Mouse (Mus musculus) midbrain, embryonic 10.5 days (tissue): Measurements from ENCODE around the gene Sh3rf1. TPM values are rescaled to one million over a fixed set of nuclear protein-coding genes. Genes with fewer than 3 reads are reported as not detected.
A peak's percentile ranks its signal among the peaks of the same experiment; 100 is the strongest.

Experiments
- DNase-seq: peaks from one replicate; pipeline ENCODE4 v3.0.0-alpha.2; 2017; ENCODE audit warnings: low spot score
- H3K27ac ChIP-seq: fragments of 300-500 bp; sonication (generic); replicated peaks from 2 replicates; pipeline ENCODE4 v1.5.1; 2016; ENCODE audit warnings: mild to moderate bottlenecking
- H3K27me3 ChIP-seq: fragments of 300-500 bp; sonication (generic); 2 replicates; pipeline ENCODE4 v1.6.1; 2016; ENCODE audit warnings: low read depth, mild to moderate bottlenecking; ENCODE audit not compliant: poor library complexity, severe bottlenecking
- H3K36me3 ChIP-seq: fragments of 300-500 bp; sonication (generic); 2 replicates; pipeline ENCODE4 v1.6.1; 2016; ENCODE audit warnings: mild to moderate bottlenecking, moderate library complexity
- H3K4me1 ChIP-seq: fragments of 300-500 bp; sonication (generic); 2 replicates; pipeline ENCODE4 v1.6.1; 2016
- H3K4me3 ChIP-seq: fragments of 300-500 bp; sonication (generic); 2 replicates; pipeline ENCODE4 v1.5.1; 2016; ENCODE audit warnings: mild to moderate bottlenecking, moderate library complexity
- H3K9me3 ChIP-seq: fragments of 300-500 bp; sonication (generic); replicated peaks from 2 replicates; pipeline ENCODE4 v1.6.1; 2016; ENCODE audit warnings: mild to moderate bottlenecking
- WGBS: fragments of 180-500 bp; shearing (Covaris S2); methylation state at CpG from one replicate; pipeline ENCODE4 v1.1.7; 2016; 5-methylcytosine and 5-hydroxymethylcytosine counted together
- polyA plus RNA-seq: library from polyadenylated mRNA; unstranded; fragments of >200 nt; fragmentation: Nextera tagmentation; extraction: Ambion mirVana; gene quantifications from 2 replicates; pipeline ENCODE4 v1.2.1, GENCODE M21; 2016

Sh3rf1 gene
- polyA plus RNA-seq, 1 experiment from 2014 or later = 18.4 TPM

DNA sequence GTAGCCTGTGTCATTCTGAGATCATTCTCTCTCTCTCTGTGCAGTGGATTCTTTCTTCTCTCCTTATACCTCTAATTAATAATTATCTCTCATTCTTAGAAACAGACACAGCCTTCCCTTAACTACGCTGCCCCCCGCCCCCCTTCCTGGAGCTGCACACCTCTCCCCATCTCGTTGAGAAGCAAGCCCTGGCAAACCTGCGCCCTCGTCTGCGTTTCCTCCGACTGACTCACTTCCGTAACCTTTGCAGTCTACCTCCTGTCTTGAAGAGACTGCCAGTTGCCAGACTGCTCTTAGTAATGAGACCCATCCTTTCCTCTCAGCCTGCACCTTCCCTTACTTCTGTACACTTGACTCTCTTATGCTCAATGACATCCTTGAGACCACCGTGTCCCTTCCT lies 46.9 kb downstream of the Sh3rf1 start:
- DNase-seq = no peak
- H3K4me1 ChIP-seq = peaks cover 49% of the 10 kb centered on the region

DNA sequence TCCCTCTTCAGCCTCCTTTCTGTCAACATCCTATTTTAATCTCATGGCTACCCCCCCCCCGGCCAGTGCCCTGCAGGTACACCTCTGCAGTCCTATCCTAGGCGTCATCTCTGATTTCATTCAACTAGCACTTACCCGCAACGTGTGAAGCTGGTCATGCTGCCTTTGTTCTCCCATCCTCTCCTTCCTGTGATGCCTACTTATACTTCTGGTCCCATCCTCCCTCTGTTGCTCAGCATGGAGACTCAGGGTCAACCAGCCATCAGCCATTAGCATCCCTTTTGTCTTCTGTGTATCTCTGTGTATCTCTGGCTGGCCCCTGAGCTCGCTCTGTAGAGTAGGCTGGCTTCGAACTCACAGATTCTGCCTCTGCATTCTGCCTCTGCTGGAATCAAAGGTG lies 47.3 kb downstream of the Sh3rf1 start:
- H3K4me1 ChIP-seq = peaks cover 53% of the 10 kb centered on the region
- 86% methylated on average over 2 of the region's 6 CpGs for WGBS
- 0 out of 2 replicates have a peak overlapping the region, but pooled peaks have one; percentile 9 for H3K27ac ChIP-seq
- H3K9me3 ChIP-seq = no peaks in the 10 kb centered on the region
- no peak overlapping the region for H3K4me3 ChIP-seq
- no peaks in the 10 kb centered on the region for H3K36me3 ChIP-seq
- no peak for DNase-seq
- H3K27me3 ChIP-seq = no peaks in the 10 kb centered on the region

More for the DNA sequence above, 46.9 kb downstream of the Sh3rf1 start:
- WGBS = 90% methylated on average over 9 of the region's 9 CpGs
- Histone ChIP-seq H3K9me3 (no peaks in the 10 kb centered on the region), H3K36me3 (no peaks in the 10 kb centered on the region), H3K27ac (peak overlapping the region; percentile 55), H3K4me3 (no peak overlapping the region), H3K27me3 (no peaks in the 10 kb centered on the region)

DNA sequence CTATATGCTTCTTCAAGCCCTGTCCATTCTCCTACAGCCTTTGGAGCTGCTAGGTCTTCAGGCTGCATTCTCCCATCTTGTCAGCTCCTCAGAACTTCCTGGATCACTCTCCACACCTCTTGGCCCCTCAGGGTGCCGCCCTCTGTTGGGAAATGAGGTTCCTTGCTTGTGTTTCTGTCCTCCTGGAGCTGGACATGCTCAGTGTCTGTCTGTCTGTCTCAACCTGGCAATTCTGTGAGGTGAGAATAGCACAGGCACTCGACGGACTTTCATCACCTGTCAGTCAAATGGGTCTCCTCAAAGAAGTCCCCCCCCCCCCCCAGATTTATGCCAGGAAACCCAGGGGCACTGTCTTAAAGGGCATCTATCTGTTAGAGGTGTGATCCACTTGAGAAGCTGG lies 49.2 kb downstream of the Sh3rf1 start:
- Histone ChIP-seq H3K9me3 (no peaks in the 10 kb centered on the region), H3K36me3 (no peaks in the 10 kb centered on the region), H3K4me1 (peaks cover 72% of the 10 kb centered on the region), H3K27me3 (no peaks in the 10 kb centered on the region), H3K4me3 (no peak overlapping the region), H3K27ac (0 out of 2 replicates have a peak overlapping the region, but pooled peaks have one; percentile 23)
- no peak for DNase-seq
- WGBS = 71% methylated on average over 3 of the region's 3 CpGs

DNA sequence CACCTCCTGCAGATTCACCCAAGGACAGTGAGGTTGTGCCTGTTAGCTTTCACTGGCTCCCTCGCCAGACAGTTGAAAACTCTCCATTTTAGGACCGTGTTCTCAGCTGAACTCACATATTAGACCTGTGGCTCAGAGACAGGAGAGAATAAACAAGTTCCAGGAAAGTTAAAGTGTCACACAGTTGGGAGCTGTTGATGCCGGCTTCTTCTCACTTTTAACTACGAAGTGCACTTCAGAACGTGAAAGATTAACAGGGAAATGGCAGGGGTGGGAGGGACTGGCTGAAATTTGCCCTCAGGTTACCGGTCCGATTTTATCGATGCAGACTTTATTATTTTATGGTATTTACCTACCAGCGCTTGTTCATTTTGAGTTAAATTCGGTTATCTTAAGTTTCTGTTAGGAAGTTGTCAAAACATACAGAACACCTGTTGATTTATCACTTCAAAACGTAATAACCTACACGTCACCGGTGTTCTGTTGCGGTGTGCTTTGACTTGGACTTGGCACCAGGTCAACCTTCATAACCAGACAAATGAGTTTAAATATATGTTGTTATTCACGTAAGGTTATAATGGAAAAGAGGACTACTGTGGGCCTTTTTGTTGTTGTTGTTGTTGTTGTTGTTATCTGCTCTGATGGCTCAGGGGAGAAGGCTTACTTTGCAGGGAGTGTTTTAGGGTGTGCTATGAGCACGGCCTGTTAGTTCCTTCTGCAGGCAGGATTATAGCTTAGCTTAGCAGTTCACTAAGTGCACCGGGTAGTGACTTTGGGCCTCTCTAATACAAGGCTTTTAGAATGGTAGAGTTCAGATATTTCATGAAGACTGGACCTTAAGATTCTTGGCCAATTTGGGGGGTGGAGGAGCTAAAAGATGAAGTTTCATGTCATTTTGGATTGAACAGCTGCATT lies 49.9 kb downstream of the Sh3rf1 start:
- WGBS = 85% methylated on average over 17 of the region's 17 CpGs
- Histone ChIP-seq H3K27ac (peak overlapping the region; percentile 65), H3K27me3 (no peaks in the 10 kb centered on the region), H3K36me3 (peaks cover 1% of the 10 kb centered on the region; the same call in 1 of the 2 replicates), H3K4me1 (peaks cover 74% of the 10 kb centered on the region), H3K9me3 (0 out of 2 replicates have a peak, but pooled peaks cover under 1% of the 10 kb centered on the region), H3K4me3 (no peak overlapping the region)
- DNase-seq = no peak

DNA sequence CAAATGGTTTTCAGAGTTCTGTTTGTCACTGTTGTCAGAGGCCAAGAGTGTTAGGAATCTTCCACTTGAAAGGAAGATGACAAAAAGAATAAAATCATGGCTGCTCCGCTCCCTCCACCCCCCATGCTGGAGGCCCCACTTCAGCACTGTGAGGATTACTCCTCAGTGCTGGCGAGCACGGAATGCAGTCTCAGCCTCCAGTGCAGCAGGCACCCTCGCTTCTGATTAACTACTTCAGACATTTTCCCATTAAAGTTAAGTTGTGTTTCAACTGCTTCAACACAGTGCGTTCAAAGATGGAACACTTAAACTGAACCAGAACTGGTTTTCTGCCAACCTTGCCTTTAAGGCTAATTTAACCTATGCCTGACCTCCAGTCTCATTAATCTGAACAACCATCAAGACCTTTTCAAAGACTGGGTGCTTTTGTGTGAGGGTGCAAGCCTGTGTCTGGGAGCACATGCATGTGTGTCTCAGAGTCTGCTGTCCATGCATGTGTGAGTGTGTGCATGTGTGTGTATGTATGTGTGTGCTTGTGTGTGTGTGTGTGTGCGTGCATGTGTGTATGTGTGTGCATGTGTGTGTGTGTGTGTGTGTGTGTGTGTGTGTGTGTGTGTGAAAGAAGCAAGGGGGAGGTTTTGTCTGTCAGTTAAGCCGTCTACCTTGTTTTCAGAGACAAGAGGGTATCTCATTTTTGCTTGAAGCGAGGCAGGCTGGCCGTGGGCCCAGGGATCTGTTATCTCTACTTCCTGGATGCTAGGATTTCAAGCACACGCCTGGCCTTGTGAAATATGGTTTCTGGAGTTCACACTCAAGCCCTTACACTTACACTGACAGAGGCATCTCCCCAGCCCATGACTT lies 51.2 kb downstream of the Sh3rf1 start:
- Histone ChIP-seq H3K9me3 (peaks cover 6% of the 10 kb centered on the region; the same call in 1 of the 2 replicates), H3K36me3 (peaks cover 14% of the 10 kb centered on the region), H3K27me3 (no peaks in the 10 kb centered on the region), H3K4me1 (peaks cover 72% of the 10 kb centered on the region), H3K4me3 (peak overlapping the region; percentile 7; the same call in 1 of the 2 replicates), H3K27ac (peak overlapping the region; percentile 65)
- 50% methylated on average over 10 of the region's 10 CpGs for WGBS
- DNase-seq = no peak

DNA sequence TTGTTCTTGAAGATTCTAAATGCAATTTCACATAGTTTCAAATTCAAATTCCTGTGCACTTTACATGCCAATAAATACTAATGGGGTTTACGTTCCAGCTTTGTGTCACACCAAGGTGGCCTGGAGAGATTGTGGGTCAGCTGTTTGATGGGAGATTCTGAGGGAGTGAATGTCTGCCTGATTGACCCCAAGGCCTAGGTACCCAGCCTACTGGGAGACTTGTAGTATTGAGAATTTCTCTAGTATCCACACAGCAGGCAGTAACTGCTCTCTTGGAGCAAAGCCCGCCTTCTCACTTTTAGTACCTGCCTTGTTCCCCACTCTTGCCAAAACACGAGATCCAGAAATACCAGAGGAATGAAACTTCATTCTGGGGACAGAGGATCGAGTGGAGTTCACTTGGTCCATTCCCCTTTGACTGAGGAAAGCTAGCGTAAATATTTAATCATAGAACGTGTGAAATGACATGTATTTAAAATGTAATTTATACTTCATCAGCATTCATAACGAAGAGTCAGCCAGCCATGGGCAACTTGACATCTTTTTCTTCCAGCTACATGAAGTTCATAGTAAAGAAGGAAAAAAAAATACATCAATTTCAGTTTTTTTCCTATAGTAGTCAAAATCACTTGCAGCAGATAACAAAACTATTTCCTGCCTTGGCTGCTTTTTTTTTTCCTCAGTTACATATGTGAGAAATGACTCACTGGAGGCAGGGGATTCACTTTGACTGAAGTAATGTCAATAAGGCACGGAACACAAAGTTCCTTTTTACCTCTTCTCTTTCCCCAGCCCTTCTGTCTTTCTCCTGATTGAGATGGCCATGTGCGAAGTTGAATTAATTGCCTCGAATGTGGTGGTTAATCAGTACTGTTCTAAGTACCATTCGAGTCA lies 52.0 kb downstream of the Sh3rf1 start:
- H3K9me3 ChIP-seq = peaks cover 6% of the 10 kb centered on the region; the same call in 1 of the 2 replicates
- no peak overlapping the region for H3K4me3 ChIP-seq
- H3K27ac ChIP-seq = peak overlapping the region; percentile 65
- no peaks in the 10 kb centered on the region for H3K27me3 ChIP-seq
- WGBS = 83% methylated on average over 11 of the region's 11 CpGs
- peaks cover 63% of the 10 kb centered on the region for H3K4me1 ChIP-seq
- peaks cover 22% of the 10 kb centered on the region for H3K36me3 ChIP-seq
- DNase-seq = no peak

DNA sequence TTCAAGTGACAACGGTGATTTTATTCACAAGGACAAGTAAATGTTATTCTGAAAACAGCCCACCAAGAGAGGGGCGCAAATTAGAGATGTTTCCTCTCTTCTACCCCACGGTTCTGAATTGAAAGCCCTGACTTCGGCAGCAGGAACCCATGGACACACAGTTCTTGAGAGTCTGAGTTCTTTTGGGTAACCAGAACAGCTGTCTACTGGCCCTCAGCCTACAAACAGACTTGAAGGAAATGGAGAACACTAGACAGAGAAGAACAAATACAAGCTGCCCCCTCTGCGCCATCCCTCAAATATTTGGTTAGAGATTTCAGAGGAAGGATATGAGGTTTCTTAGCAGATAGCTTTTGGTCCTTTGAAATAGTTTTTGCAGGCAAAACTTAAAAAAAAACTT lies 52.7 kb downstream of the Sh3rf1 start:
- H3K9me3 ChIP-seq = peaks cover 6% of the 10 kb centered on the region; the same call in 1 of the 2 replicates
- 84% methylated on average over 5 of the region's 5 CpGs for WGBS
- H3K36me3 ChIP-seq = peaks cover 26% of the 10 kb centered on the region
- H3K27ac ChIP-seq = no peak overlapping the region
- no peaks in the 10 kb centered on the region for H3K27me3 ChIP-seq
- no peak for DNase-seq
- peaks cover 61% of the 10 kb centered on the region for H3K4me1 ChIP-seq
- no peak overlapping the region for H3K4me3 ChIP-seq

DNA sequence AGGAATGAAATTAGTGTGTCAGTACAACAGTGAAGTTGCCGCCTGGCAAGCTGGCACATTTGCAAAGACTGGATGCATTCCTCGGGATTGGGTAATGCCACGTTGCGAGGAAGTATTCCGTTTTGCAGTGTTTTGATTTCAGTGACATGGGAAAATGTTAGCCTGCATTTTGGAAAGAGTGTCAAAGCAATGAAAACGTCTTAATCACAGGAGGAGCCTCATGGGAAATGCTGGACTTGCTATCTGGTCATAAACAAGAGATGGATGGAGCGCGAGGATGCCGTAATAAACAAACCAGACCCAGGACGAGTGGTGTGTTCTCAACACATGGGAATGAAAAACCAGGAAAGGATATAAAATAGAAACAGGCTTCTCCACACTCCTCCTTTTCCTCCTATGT lies 55.4 kb downstream of the Sh3rf1 start:
- DNase-seq = no peak
- Histone ChIP-seq H3K27me3 (no peaks in the 10 kb centered on the region), H3K4me3 (no peak overlapping the region), H3K4me1 (peaks cover 70% of the 10 kb centered on the region), H3K27ac (no peak overlapping the region), H3K9me3 (peaks cover 6% of the 10 kb centered on the region; the same call in 1 of the 2 replicates), H3K36me3 (peaks cover 26% of the 10 kb centered on the region)
- 95% methylated on average over 10 of the region's 10 CpGs for WGBS

DNA sequence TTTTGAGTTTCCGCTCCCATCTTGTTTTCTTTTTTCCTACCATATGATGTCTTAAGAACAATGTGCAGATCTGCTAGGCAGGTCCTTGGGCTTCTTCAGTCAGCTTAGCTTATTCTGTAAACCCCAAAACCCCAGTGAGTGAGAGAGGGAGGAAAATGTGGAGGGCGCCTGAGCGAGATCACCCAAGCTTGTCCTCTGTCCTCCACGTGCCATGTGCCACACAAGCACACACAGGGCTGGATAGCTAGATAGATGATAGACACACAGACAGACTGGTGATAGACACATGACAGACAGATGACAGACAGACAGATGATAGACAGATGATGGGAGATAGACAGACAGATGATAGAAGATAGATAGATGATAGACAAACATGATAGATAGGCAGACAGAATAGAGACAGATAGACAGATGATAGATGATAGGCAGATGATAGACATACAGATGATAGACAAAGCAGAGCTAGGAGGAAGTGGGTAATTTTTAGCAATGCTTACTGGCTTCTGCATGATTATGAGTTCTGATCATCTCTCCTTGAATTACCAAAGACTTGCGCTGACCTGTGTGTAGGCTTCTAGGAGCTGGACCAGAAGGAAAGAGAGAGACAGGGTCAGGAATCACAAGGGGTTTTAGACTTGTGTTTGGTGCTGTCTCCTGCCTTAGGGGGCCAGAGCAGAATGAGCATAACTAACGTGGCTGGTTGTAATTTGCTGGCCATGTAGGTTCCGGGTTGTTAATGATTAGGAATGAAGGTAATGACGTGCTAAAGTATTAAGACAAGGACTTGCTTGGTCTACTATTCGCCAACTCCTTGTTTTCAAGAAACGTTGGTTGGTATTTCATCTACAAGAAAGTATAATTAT lies 58.9 kb downstream of the Sh3rf1 start:
- H3K9me3 ChIP-seq = peaks cover 6% of the 10 kb centered on the region; the same call in 1 of the 2 replicates
- no peaks in the 10 kb centered on the region for H3K27me3 ChIP-seq
- peaks cover 66% of the 10 kb centered on the region for H3K4me1 ChIP-seq
- no peak for DNase-seq
- WGBS = 33% methylated on average over 10 of the region's 10 CpGs
- peaks cover 26% of the 10 kb centered on the region for H3K36me3 ChIP-seq
- H3K27ac ChIP-seq = peak overlapping the region; percentile 79
- peak overlapping the region; percentile 23; the same call in 1 of the 2 replicates for H3K4me3 ChIP-seq

DNA sequence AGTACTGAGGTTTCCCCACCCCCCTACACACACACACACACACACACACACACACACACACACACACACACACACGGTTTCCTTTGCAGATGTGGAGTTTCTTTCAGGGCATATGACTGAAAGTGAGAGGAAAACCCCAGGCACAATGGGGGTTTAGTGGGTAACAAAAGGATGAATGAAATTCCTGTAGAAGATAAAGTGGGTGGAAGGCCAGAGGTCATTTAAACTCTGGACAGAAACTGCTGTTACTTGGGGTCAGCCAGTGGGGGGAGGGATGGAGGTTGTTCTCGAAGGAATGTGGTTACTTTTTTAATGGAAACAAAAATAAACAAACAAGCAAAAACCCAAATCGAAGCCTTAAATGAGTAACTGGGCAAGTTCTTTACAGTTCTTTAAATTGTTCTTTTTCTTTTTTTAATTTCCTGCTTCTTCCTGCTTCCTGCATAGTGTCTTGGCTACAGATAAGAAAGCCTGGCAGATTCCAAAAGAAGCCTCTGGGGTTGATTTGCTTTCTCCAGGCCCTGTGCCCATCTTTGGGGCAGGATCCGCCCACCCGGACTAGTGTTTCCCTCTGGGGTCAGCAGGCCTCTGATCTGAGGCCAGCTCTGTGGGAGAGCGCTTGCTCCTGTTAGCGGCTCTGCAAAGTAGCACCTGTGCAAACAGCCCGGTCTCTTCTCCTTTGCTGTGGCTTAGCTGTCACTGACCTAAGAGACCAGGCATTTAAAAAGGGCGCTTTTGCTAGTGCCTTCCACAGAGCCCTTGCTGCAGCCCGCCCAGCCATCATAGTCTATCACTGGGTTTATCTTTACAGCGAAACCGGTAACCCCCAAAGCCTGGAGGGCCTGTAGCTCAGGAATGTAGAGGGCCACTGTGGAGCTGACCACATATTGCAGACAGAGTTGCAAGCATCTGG lies 59.8 kb downstream of the Sh3rf1 start:
- peaks cover 67% of the 10 kb centered on the region for H3K4me1 ChIP-seq
- peaks cover 26% of the 10 kb centered on the region for H3K36me3 ChIP-seq
- peak overlapping the region; percentile 79 for H3K27ac ChIP-seq
- H3K4me3 ChIP-seq = peak overlapping the region; percentile 23
- H3K27me3 ChIP-seq = no peaks in the 10 kb centered on the region
- 2% methylated on average over 12 of the region's 12 CpGs for WGBS
- peaks cover 6% of the 10 kb centered on the region; the same call in 1 of the 2 replicates for H3K9me3 ChIP-seq
- DNase-seq = peak; percentile 70
